ENCODE assay signal across 24 mouse cellular contexts in the genomic region with DNA sequence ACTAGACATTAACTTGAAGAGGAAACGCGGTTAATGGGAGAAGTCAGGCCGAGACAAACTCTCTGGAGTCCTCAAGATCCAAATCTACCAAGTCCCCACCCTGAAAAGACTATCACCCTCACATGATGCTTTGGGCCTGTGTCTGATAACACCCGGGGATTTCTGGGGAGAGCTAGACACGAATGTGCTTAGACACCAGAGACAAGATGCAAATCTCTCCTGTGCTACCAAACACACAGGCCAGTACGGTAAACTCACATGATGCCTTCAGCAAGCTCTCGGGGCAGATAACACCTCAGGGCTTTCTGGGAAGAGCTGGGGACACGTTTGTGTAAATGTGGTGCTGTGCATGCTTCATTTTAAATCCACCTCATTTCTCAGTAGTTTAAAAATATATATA. TPM values are rescaled to one million over a fixed set of nuclear protein-coding genes. Genes with fewer than 3 reads are reported as not detected.
"Had no signal": no experiment of that assay in that cellular context is flagged by ENCODE, and none has a peak within 500 bp of the region (broad histone marks: within the 10 kb centered on the region; RNA-seq: fewer than 3 reads in every experiment).

No protein-coding gene starts in this region.

- H3K27me3 ChIP-seq: lung, embryonic 15.5 days; midbrain, embryonic 13.5 days; midbrain, embryonic 15.5 days; neural tube, embryonic 13.5 days; neural tube, embryonic 15.5 days; stomach, embryonic 15.5 days had no signal

- H3K36me3 ChIP-seq: liver, embryonic 15.5 days; lung, embryonic 15.5 days; midbrain, embryonic 13.5 days; midbrain, embryonic 15.5 days; neural tube, embryonic 13.5 days; neural tube, embryonic 15.5 days; stomach, embryonic 15.5 days had no signal

- H3K4me3 ChIP-seq: liver, embryonic 15.5 days; lung, embryonic 15.5 days; midbrain, embryonic 13.5 days; midbrain, embryonic 15.5 days; neural tube, embryonic 13.5 days; neural tube, embryonic 15.5 days; stomach, embryonic 15.5 days had no signal

- H3K9me3 ChIP-seq: liver, embryonic 15.5 days; lung, embryonic 15.5 days; midbrain, embryonic 13.5 days; midbrain, embryonic 15.5 days; neural tube, embryonic 13.5 days; neural tube, embryonic 15.5 days; stomach, embryonic 15.5 days had no signal

- ATAC-seq: liver, postnatal 0 days; lung, postnatal 0 days; midbrain, embryonic 13.5 days; midbrain, embryonic 15.5 days had no signal

- DNase-seq: liver, postnatal 0 days; lung, adult 2 months; lung, postnatal 14 days; right cerebral cortex, postnatal 14 days; thymus, adult 2 months; thymus, postnatal 25 days; thymus, postnatal 4 days had no signal

- H3K4me1 ChIP-seq: liver, embryonic 15.5 days; lung, embryonic 15.5 days; midbrain, embryonic 13.5 days; midbrain, embryonic 15.5 days; stomach, embryonic 15.5 days had no signal

RNA-seq across cellular contexts. Expression of a gene that starts 3.5 kb away (rescaled TPM):
- total RNA-seq: megakaryocyte, adult 5-6 weeks; midbrain, postnatal 0 days; monocyte, adult 5-6 weeks had no signal
- polyA plus RNA-seq: liver, embryonic 15.5 days; liver, postnatal 0 days; lung, adult 2 months; neural tube, embryonic 15.5 days; spleen, adult 2 months; testis, adult 2 months had no signal

RNA-seq across cellular contexts. Expression of a gene that starts 39.6 kb away (rescaled TPM):
- total RNA-seq: midbrain, postnatal 0 days; monocyte, adult 5-6 weeks had no signal
- polyA plus RNA-seq: midbrain, embryonic 11.5 days; neural tube, embryonic 11.5 days; testis, adult 2 months had no signal

RNA-seq across cellular contexts. Expression of a gene that starts 56.5 kb away (rescaled TPM):
- total RNA-seq: megakaryocyte, adult 5-6 weeks; midbrain, postnatal 0 days; monocyte, adult 5-6 weeks had no signal
- polyA plus RNA-seq: lung, embryonic 15.5 days; lung, postnatal 0 days; midbrain, embryonic 11.5 days; midbrain, embryonic 13.5 days; midbrain, embryonic 15.5 days; midbrain, postnatal 0 days; neural tube, embryonic 11.5 days; neural tube, embryonic 13.5 days; neural tube, embryonic 15.5 days; spleen, adult 2 months; stomach, postnatal 0 days; urinary bladder, adult 2 months had no signal
